Mouse (Mus musculus) frontal cortex, postnatal 25 days (tissue): ENCODE measurements around the gene Slc38a10.

Source experiments
- DNase-seq, 2 experiments: peaks; one replicate each; pipeline ENCODE4 v3.0.0; 2022; ENCODE audit warnings: low spot score in 2 of 2

Gene Slc38a10

DNA sequence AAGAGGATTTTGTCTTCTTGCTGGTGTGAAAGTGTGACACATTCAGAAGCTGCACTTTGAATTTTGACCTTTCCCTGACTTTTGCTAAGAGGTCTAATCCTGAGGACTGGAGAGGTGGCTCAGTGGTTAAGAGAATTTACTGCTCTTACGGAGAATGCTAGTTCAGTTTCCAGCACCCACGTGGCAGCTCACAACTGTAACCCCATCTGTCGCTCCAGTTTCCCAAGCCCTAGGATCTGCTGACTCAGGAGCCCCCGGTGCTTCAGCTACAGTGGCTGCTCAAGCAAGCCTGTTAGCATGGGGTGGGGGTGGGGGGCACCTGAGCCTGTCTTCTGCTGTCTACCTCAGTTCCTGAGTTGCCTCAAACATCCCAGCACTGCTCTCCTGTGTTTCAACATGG is 28.2 kb upstream of the Slc38a10 start:
- DNase-seq = no peak

- DNase-seq = no peak
Measured at GRCm38 (mm10) chr11:120175948-120176347, 24.8 kb upstream of the Slc38a10 start.

GRCm38 (mm10) chr11:120173213-120173612 is 22.1 kb upstream of the Slc38a10 start:
- DNase-seq = no peak

DNA sequence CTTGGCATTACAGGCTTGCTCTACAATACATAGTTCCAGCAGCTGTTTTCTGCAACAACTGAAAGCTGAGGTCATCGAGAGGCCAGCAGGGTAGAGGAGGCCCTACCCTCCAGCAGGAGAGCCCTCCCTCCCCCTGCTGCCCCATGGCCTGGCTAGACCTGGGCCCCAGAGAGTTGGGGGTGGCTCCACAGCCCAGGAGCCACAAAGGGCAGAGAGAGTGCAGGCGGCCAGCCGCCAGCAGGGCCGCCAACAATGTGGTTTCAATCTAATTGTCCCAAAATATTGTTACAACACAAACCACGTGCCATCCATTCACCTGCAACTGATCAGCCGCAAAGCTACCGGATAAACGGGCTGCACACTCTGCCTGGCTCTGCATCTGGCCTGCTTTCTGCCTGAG is 20.0 kb upstream of the Slc38a10 start:
- DNase-seq = no peak

DNA sequence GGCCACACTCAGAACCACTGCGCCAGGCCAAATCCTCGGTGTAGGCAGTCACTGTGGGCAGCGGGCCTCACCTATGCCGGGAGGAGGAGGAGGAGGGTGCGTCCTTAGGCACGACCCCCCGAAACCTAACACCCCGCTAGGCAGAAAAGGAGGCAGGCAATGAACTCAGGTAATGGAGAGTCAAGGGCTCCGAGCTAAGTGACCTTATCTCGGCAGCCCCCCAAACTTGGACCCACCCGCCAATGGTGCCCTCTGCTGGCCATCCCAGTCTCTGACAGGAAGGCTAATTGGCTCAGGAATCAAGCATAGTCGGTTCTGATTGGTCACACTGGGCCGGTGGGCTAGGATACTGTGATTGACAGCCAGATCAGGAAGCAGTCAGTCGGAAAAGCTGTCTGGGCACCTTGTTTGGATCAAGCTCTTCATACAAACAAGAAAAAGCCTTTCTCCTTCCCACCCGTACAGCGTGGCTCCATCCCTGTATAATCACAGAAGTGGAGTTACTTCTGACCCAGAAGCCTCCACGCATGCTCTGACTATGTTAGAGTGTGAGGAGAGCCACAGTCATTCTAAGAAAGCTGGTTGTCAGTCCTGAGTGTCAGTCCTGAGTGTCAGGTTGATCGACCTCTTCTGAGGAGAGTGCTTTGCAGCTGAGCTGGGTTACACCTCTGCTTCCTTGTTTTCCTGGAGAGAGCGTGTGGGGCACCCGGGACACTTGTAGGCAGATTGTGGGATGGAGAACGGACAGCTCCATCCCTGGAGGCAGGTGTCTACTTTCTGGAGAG is 18.3 kb upstream of the Slc38a10 start:
- DNase-seq = peak; percentile 23 to 50

DNA sequence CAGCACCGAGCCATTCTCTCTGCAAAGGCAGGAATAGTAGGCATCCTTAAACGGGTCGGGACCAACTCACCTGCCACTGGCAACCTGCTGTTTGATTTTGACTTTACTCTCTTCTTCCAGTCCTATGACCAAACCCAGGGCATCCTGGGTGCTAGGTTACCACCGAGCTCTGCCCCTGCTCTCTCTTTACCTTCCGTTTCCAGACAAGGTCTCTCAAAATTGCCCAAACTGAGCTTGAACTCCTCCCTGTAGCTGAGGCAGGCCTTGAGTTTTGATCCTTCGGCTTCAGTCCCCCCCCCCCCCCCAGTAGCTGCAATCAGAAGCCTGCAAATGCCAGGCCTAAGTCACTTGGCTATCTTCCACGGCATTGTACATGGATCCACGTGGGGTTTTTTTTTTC is 17.4 kb upstream of the Slc38a10 start:
- no peak for DNase-seq

DNA sequence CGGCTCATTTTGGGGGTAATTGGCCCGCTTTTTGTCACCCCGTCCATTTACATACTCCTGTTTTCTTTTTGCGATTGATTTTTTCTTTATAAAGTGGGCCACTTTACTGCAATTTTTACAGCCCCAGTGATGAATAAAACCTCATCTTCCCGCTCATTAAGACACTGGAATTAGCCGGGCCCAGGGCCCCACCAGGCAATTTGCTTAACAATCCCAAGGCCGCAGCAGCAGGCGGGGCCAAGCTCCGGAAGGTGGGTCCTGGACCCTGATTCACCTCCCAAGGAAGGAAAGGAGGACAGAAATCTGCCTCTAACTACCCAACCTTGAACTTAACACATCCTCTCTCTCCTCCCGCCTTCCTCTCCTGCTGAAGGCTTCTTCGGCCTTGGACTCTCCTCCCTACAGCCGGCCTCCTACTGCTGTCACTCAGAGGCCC is 16.8 kb upstream of the Slc38a10 start:
- DNase-seq = no peak

DNA sequence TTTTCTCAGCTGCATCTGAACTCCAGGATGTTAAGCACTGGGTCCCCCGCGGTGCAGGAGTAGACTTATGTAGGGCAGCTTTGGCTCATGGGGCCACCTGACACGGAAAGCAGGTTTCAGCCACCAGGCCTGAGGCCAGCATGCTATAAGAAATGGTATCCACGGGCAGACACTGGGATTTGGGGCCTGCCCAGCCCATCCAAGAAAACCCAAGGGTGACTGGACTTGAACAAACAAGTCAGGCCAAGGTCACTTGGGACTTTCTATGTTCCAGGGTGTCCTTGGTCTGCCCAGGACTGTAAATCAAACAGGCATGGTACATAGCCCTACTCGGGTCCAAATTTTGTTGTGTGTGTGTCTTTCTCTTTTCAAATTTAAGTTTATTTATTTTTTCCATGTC is 15.9 kb upstream of the Slc38a10 start:
- no peak for DNase-seq

- no peak for DNase-seq
Measured at GRCm38 (mm10) chr11:120164471-120165261, 13.5 kb upstream of the Slc38a10 start.

DNA sequence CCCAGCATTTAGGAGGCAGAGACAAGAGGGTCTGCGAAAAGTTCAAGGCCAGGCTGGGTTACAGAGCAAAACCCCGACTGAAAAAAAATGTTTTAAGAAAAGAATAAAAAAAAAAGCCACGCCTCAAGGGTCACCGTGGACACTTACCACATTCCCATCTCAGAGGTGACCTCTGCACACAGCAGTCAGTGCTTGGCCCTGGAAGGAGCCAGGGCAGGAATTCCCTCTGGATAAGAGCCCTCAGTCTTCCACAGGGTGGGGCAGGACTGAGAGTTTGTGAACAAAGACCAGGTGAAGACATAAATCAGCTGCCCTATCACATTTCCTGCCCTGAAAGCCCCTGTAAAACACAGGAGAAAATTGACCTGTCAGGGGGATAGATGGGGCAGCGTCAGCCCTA is 12.9 kb upstream of the Slc38a10 start:
- no peak for DNase-seq

DNA sequence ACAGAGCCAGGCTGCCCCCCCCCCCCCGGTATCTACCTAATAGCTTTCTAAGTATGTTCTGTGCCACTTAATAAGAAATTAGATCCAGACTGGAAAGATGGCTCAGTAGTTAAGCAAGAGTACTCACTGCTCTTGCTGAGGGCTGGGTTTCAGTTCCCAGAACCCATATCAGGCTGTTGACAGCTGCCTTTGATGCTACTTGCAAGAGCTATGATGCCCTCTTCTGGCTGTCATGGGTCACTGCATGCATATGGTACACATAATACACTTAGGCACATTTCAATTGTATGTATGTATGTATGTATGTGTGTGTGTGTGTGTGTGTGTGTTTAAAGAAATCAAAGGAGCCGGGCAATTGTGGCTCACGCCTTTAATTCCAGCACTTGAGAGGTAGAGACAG is 12.1 kb upstream of the Slc38a10 start:
- no peak for DNase-seq

DNA sequence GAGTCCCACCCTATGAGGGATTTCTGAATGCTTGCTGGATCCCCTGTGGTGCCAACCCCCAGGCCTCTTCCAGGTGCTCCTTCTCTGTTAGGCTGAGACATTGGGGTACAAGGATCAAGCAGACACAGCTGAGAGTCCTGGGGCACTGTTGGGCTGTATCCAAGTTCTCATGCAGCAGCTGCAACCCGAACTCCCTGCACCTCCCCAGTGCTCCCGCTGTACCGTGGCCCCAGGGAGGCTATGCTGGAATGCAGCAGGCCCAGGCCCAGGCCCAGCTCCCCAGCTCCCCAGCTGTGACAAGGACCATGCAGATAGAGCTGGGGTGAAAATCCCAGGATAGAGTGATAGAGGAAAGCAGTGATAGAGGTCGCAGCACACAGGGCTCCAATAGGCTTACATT is 10.1 kb upstream of the Slc38a10 start:
- no peak for DNase-seq

DNA sequence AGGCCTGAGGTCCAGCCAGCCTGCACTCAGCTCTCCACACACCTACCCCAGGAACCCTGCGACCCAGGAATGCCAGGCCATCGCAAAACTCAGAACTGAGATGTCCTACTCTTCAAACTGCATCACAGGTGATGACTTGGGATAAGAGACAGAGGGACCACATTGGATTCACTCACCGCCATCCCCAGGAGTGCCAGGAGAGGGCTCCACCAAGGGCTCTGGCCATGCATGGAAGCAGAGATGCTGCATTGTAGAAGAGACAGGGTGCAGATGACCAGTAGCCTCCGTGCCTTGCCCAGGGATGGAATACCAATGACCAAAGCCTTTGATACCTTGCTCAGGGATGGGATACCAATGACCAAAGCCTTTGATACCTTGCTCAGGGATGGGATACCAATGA is 9.3 kb upstream of the Slc38a10 start:
- DNase-seq = no peak

DNA sequence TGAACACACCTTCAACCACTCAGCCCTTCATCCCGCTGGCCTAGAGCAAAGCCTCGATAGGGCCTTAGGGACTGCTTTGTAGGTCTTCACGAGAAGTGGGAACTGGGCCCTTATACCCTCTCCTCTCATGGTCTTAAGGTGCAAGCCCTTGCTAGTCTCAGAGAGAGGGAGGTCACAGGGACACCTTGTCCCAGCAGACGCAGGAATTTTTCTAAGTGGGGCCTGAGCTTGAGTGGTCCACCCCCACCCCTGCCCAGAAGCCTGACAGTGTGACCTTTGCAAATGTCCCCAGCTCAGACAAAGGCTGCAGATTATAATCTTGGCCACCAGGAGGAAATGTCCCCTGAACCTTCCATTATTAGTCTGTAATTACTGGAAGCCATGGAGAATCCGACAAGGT is 8.5 kb upstream of the Slc38a10 start:
- no peak for DNase-seq

- DNase-seq = no peak
Measured at GRCm38 (mm10) chr11:120158828-120159227, 7.7 kb upstream of the Slc38a10 start.

DNA sequence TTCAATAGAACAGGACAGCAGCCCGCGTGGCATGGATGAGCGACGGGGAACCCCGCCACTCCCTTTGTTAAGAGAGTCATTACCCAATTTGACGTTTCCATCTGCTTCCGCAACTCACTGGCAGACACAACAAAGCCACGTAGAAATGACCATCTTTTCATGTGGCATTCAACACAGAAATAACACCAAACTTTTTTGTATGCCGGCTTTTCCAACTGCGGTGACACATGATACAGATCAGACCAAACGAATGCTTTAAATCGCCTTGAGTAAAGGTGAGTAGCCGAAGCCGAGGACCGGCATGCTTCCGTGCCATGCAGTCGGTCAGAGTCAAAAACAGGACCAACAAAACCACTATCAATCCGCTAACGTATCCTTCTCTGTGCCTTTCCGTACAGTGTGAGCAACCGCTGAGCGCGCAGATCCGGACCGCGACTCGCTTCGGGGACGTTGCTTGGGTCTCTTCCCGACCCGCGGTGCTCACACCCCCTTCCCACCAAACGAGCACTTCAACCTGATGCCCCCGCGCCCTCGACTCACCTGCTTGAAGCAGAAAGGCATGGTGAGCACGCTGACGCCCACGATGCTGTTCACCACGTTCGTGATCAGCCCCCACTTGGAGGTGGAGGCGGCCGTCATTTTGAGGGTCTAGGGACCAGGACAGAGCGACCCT is 570 bp downstream of the Slc38a10 start:
- peak; percentile 13 to 20 for DNase-seq

DNA sequence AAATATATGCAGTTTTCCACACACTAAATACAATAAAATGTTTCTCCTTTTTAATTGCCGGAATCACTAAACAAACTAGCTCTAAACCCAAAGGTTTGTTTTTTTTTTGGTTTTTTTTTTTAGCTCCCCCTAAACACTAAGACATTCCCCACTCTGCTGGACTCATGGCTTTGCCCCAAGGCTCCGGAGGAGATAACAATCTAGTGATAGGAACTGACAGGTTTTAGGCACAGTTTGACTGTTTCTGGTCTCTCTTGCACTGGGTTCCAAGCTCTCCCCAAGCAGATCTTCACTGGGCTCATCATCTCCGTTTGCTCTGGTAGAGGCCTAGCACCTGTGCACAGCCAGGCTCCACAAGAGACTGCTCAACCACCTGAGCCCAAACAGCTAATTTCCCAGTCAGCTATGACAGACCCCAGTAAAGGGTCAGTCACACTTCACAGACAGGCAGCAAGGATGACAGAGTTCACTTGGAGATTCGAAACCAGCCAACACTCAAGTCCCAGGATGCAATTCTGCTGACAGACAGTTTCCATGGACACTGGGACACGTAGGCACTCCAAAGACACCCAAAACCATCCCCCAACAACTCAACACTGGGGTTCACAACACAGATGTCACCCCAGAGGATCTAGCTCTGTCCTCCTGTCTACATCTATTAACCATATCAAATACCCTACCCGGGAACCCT is 1.5 kb downstream of the Slc38a10 start:
- no peak for DNase-seq

GRCm38 (mm10) chr11:120148201-120148855 is 2.8 kb downstream of the Slc38a10 start:
- DNase-seq = no peak

GRCm38 (mm10) chr11:120143708-120144497 is 7.2 kb downstream of the Slc38a10 start:
- no peak for DNase-seq

DNA sequence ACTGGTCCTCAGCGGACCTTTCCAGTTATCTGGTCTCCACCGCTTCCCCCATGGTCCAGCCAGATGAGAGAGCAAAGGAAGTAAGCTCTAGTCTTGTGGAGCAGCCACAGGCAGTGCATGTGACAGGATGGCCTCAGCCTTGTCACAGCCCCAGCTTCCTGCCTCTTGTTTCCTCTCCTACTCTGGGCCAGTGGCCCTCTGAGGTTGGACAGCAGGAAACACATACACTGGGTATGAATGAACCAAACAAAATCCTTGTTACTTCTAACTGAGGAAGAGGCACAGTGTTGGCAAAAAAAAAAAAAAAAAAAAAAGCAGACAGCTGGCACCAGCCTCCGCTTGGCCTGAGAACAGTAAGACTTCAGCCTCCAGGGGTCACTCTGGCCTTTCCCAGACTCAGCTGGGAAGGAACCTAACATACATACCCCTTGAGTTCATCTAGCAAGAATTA is 8.5 kb downstream of the Slc38a10 start:
- DNase-seq = no peak

- DNase-seq = no peak
Measured at GRCm38 (mm10) chr11:120140255-120140654, 10.9 kb downstream of the Slc38a10 start.
